Mouse (Mus musculus): ENCODE results near the gene Naaa.

Gene Naaa

DNA sequence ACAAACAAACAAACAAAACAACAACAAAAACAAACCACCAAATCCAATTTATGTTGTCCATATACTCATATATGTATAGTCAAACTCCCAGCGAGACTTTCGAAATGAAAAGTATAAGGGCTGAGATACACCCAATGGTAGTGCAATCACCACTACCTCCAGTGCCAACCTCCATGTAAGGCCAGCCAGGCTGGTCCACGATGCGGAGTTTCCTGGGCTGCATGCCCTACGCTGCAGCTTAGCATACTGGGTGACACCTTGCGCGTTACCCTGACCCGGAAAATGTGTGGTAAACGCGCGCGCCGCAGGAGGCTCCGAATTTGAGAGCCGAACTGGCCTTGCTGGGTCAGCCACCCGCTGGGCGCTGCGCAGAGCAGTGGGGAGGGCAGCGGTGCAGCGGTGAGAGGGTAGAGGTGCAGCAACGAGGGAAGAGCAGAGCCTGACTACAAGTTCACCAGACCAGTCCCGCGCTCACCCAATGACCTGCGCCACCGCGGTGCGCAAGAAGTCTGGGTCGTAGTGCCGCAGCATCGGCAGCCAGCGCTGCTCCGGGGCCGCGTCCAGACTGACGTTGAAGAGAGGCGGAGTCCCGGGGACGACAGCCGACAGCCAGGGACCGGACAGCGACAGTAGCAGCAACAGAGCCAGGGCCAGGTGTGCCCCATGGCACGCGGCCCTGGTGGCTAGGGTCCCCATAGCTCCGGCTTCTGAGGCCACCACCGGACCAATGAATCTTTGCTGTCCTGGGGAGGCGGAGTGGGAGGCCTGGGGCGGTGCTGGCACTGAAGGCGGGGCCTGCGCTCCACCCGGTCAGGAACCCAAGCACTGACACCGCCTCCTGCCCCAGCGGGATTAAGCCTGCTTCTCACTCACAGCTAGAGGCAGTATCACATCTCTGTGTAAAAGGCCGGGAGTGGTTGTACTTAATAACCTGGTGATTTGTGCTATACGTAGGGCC is at the start of gene Naaa:
Naaa (minus strand) TSS at position 734 of the 958 bp plus-strand sequence.
- DNase-seq (ENCODE audit: low read depth in 1 of 2, low spot score in 2 of 2) = peak; percentile 57 to 83

DNA sequence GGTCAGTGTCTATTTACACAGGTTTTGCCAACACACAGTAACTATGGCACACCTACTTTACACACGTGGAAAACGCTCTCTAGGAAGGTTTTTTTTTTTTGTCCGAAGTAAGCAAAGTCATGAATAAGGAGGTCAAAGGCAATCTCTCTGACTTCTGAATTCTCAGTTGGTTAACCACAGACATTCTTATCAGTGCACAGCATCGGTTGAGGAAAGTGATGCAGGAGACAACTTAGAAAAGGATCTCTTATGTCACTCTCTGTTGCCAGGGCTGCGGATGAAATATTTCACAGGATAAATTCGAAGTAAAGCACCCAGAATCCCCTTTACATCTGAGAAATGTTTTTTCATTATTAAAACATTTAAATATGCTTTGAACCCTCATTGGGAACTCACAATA is 49.4 kb upstream of the Naaa start:
- DNase-seq (ENCODE audit: low read depth in 1 of 2, low spot score in 2 of 2) = no peak

GRCm38 (mm10) chr5:92323264-92323663 is 45.3 kb upstream of the Naaa start:
- no peak for DNase-seq (ENCODE audit: low read depth in 1 of 2, low spot score in 2 of 2)

DNA sequence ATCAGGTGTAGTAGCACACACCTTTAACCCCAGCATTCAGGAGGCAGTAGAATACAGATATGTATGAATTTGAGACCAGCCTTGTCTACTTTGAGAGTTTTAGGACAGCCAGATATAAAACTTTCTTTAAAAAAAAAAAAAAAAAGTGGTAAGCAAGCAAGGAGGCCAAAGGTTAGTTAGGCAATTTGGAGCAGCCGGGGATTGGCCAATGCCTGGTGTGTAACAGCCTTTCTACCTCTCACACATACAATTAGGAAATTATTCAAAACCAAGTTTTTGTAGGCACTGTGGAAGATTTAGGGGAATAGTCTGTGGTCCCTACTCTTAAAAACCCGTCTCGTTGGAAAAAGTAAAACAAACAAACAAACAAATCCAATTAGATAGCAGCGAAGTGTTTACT is 44.6 kb upstream of the Naaa start:
- DNase-seq (ENCODE audit: low read depth in 1 of 2, low spot score in 2 of 2) = no peak

GRCm38 (mm10) chr5:92321631-92322400 is 43.8 kb upstream of the Naaa start:
- no peak for DNase-seq (ENCODE audit: low read depth in 1 of 2, low spot score in 2 of 2)

- DNase-seq (ENCODE audit: low read depth in 1 of 2, low spot score in 2 of 2) = peak in 1 of 2 experiments; percentile 7
These were observed 40.6 kb upstream of the Naaa start for GRCm38 (mm10) chr5:92318596-92318995.

DNA sequence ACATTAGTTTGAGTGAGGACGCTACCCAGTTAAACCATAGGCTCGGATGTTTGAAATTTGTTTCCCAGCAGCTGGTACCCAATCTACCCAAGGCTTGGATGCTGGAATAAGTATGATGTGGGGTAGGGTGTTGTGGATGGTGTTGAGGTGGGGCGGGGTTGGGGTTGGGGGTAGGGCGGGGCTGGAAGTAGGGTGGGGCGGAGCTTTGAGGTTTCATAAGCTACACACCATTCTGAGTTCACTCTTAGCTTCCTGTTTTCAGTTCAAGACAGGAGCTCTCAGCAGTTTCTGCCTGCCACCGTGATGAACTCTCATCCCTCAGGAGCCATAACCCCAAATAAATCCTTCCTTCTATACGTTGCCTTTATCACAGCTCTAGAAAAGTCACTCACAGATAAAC is 40.1 kb upstream of the Naaa start:
- DNase-seq (ENCODE audit: low read depth in 1 of 2, low spot score in 2 of 2) = no peak

DNA sequence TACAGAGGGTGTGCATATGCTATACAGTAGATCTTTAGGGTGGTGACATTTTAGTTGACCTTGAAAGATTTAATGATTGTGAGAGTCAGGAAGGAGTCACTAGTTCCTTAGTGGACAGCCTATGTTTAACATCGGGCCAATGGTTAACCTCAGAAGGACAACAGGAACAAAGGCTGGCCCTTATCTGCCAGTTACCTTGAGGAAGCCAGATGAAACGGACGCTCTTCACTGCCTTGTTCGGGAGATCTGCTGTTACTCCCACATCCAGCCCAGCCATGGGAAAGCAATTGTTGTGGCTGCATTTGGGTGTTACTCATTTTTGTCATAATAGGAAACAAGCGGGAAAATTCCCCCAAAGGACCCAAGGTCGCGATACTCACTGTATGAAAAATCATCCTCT is 35.8 kb upstream of the Naaa start:
- no peak for DNase-seq (ENCODE audit: low read depth in 1 of 2, low spot score in 2 of 2)

- peak; percentile 34 to 76 for DNase-seq (ENCODE audit: low read depth in 1 of 2, low spot score in 2 of 2)
These were observed 34.2 kb upstream of the Naaa start for GRCm38 (mm10) chr5:92312046-92312715.

GRCm38 (mm10) chr5:92309681-92310511 is 31.9 kb upstream of the Naaa start, which contains the start of gene Sdad1:
TSS of gene Sdad1 (minus strand) at chr5:92310479.
- peak; percentile 79 to 80 for DNase-seq (ENCODE audit: low read depth in 1 of 2, low spot score in 2 of 2)

GRCm38 (mm10) chr5:92304291-92304690 is 26.3 kb upstream of the Naaa start:
- DNase-seq (ENCODE audit: low read depth in 1 of 2, low spot score in 2 of 2) = no peak

DNA sequence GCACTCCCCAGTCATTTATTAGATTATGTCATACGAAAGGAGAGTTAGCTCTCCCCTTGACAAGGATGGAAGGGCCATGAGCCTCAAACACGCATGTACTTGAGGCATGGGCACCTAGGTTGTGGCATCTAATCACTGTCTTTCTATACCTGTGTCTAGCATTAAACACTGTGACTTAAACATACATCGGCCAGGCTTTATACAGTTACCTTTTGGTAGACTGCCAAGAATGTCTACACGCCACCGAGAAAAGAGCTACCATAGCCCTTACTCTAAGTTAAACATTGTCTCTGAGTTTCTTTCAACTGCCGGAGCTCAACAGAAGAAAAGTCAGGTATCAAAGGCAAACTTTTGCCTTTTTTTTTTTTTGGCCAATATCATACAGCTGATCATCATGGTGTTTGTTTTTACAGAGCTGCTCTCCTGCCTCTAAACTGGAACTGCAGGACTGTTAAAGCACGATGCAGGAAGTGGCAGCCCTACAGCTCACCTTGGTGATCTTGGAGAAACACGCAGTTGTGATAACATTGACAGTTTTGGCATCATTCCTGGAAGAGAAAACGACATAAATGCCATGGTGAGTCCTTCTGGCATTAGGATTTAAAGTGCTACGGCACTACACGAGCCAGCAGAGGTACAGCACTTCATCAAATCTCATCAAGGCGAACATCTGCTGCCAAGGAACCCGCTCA is 24.3 kb upstream of the Naaa start:
- no peak for DNase-seq (ENCODE audit: low read depth in 1 of 2, low spot score in 2 of 2)

DNA sequence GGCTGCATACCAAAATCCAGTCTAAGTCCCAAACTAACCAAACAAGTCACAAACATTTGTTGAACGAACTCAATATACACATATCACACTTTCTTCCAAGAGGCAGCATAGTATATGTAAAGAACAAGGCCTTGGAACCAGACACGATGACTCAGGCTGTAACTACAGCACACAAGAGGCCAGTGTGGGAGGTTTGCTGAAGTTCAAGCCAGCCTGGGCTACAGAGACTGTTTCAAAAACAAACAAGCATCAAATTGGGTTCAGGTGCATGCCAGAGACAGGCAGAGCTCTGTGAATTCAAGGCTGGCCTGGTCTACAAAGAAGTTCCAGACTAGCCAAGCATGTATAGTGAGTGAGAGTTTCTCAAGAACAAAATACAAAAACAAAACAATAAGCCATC is 16.6 kb upstream of the Naaa start:
- no peak for DNase-seq (ENCODE audit: low read depth in 1 of 2, low spot score in 2 of 2)

- DNase-seq (ENCODE audit: low read depth in 1 of 2, low spot score in 2 of 2) = no peak
These were observed 13.9 kb upstream of the Naaa start for GRCm38 (mm10) chr5:92291652-92292414.

- no peak for DNase-seq (ENCODE audit: low read depth in 1 of 2, low spot score in 2 of 2)
These were observed 9.9 kb upstream of the Naaa start for GRCm38 (mm10) chr5:92287840-92288239.

DNA sequence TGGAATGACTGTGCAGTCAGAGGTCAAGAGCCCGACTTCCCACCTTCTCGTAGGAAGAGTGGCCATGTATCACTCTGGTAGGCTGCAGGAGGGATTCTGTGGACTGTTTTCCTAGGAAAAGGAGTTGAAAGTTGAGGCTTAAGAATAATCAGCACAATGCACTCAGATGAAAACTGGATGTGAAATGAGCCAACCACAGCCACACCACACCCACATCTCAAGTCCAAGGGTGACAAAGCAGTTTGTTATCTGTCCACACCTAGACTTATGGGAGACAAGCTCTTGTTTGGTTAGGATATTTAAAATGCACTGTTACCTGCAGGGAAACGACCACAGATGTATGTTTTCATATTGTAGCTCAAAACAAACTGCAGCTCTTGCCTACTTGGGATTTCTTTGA is 5.1 kb upstream of the Naaa start:
- no peak for DNase-seq (ENCODE audit: low read depth in 1 of 2, low spot score in 2 of 2)

- no peak for DNase-seq (ENCODE audit: low read depth in 1 of 2, low spot score in 2 of 2)
These were observed 4.6 kb upstream of the Naaa start for GRCm38 (mm10) chr5:92282571-92282970.

GRCm38 (mm10) chr5:92278942-92279537 is 1.1 kb upstream of the Naaa start:
- peak; percentile 42 to 60 for DNase-seq (ENCODE audit: low read depth in 1 of 2, low spot score in 2 of 2)

DNA sequence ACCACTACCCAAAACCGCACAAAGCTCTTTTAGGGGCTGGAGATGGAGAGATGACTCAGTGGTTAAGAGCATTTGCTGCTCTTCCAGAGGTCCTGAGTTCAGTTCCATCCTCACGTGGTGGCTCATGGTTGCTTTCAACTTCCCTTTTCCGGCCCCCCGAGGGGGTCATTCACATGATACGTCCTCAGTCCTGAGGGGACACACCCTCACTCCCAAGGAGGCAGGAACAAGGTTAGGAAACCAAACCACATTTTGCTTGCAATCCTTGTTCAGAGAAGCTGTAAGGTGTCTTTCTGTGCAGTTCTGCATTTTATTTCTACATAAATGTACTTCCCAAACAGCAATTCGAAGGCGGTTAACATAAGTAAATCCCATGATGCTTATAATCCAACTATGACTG is 7.5 kb downstream of the Naaa start:
- DNase-seq (ENCODE audit: low read depth in 1 of 2, low spot score in 2 of 2) = peak; percentile 39 to 62
